Mouse (Mus musculus) layer of hippocampus, adult 8-10 months (tissue): ENCODE measurements around the gene Poc1a. TPM values are rescaled to one million over a fixed set of nuclear protein-coding genes. Genes with fewer than 3 reads are reported as not detected.

Source experiments
- DNase-seq, 2 experiments: peaks; one replicate each; pipeline ENCODE4 v3.0.0; 2022; ENCODE audit warnings: low spot score in 2 of 2
- total RNA-seq, 4 experiments: library from RNA; stranded (reverse); gene quantifications; 2 replicates each; pipeline ENCODE4 v1.2.4; 2022

Gene Poc1a
- total RNA-seq, 4 experiments from 2014 or later, result 14.7 to 17.7 (median 16.2) TPM

GRCm38 (mm10) chr9:106365333-106365732 is 84.5 kb downstream of the Poc1a start:
- DNase-seq, result no peak

DNA sequence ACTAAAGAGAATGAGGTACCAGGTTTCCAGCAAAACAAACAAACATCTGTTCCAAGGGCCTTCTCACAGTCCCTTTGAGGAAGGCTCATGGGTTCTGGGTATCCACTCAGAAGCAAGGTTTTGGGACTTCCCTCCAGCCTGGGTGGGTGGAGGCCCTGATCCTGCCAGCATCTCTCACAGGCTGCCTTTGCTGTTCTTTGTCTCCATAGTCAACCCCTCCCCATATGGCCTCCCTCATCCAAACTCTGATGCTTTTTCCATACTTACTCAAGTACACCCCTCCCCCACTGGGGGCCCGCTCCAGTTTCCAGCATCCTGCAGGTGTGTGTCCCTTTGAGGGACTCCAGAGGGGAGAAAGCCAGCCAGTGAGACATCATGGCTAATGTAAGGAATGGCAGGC is 85.3 kb downstream of the Poc1a start:
- no peak for DNase-seq

DNA sequence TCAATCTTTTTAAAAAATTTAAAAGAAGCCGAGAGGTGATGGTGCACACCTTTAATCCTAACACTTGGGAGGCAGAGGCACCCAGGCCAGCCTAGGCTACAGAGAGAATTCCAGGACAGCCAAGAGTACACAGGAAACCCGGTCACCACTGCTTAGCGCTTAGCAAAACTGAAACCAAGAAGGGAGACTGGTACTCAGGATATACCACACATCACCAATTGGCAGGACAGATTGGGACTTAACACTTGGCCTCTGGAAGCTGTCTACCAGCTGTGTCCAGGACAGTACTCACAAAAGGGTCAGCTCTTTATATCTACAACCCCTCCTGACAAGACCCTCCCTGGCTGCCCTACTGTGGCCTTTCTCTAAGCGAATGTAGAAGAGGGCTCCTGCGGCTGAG is 86.1 kb downstream of the Poc1a start:
- DNase-seq, result no peak

- peak; percentile 97 to 98 for DNase-seq
Observed at GRCm38 (mm10) chr9:106367592-106368111, 86.8 kb downstream of the Poc1a start.

DNA sequence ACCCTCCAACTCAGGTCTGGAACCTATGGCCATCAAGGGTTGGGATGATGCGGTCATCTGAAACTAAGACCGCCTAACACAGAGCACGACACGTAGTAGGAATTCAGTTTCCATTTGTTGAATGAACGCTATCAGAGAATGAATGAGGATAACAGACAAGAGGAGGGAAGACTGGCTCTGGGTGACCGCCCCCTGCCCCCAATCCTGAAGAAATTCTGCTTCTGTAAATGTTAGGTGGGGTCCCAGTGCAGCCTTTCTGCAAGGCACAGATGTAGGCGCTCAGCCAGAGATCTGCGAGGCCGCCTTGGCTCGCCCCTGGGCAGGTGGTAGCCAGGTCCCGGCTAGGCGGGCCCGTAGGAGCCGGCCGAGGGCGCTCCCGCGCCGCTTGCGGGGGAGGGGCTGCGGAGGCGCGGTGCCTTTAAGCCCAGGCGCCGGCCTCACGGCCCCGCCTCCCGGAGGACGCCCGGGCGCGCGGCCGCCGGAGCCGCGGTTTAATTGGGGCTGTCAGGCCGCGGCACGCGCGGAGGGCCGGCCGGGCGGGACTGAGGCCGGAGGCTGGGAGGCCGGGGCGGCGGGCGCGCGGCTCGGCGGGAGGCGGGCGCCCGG is 87.4 kb downstream of the Poc1a start, which contains the start of gene Dusp7:
Dusp7 (plus strand) TSS at position 521 of the 606 bp plus-strand sequence.
- peak in 1 of 2 experiments; percentile 76 for DNase-seq

GRCm38 (mm10) chr9:106368831-106369501 is 88.1 kb downstream of the Poc1a start:
- DNase-seq, result no peak

- DNase-seq, result no peak
Observed at GRCm38 (mm10) chr9:106369801-106370485, 89.1 kb downstream of the Poc1a start.

GRCm38 (mm10) chr9:106370620-106371383 is 89.9 kb downstream of the Poc1a start:
- no peak for DNase-seq

- DNase-seq, result peak in 1 of 2 experiments; percentile 62
Observed at GRCm38 (mm10) chr9:106371384-106371671, 90.5 kb downstream of the Poc1a start.

DNA sequence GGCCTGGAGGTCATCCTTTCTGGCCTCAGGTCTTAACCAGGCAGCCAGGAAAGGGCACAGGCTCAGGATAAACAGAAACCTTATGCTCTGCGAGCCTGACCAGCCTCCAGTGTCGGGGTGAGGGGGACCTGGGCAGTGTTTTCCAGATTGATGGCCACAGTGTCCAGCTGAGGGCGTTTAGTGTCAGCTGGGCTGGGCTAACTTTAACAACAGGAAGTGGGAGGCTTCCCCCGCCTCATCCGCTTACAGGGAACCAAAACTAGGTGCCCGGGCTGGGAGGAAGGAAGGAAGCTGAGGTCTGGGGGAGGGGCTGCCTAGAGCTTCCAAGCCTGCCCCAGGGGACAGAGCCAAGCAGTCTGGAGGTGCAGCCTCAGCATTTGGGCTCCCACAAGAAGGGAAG is 90.9 kb downstream of the Poc1a start:
- DNase-seq, result peak; percentile 45 to 72

DNA sequence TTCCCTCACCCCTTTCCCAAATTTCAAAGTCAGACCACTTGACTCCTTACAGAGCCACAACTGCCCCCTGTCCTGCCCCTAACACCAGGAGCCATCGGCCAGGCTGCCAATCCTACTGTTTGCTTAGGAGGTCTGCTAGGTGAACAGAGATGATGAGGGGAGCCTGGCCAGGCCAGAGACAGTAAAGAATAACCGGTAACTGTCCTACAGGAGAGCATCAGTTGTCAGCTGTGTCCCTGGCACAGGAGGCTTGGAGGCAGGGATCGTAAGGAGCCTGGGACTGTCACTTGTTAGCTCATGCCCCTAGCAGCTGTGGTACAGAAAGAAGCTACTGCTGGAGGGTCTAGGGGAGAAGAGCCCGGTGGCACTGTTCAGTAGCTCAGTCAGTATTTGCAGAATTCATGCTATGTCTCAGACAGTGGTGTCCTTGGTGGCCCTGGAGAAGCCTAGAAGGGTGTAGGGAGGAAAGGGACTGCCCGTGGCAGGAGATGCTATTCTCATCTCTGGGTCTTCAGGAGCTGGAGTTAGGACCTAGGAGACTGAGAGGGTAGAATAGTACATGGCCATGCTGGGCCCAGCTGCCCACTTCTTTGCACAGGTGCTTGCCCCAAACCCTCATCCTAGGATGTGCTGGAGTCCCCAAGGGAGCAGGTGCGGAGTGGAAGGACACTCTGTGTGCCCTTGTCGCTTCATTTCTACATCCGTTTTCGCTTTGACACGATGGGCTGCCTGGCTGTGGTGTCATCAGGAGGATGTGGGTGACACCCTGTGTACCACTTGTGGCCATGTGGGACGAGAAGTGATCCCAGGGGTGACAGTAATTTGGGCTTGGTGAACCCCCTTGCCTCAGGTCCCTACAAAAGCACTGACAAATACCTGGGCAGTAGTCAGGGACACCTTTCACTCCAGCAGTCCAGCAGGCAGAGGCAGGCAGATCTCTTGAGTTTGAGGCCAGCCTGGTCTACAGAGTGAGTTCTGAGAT is 91.9 kb downstream of the Poc1a start:
- no peak for DNase-seq

DNA sequence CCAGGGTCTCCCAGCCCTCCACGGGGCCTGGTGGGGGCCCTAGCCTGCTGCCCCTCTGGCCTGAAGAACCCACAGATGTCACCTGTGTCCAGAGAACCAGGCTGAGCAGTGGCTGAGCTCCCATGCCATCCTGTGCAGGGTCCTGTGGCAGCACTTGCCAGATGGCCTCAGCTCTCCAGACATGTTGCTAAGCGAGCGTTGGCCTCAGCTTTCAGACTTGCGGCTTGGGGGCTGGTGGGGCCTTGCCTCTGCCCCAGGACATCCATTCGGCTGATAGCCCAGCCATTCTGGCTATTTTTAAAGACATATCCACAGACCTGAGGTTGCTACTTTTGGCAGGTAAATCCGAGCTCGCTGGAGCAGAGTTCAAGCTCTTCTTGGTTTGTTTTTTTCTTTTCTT is 93.1 kb downstream of the Poc1a start:
- no peak for DNase-seq

GRCm38 (mm10) chr9:106377247-106377646 is 96.4 kb downstream of the Poc1a start:
- DNase-seq, result peak in 1 of 2 experiments; percentile 44

DNA sequence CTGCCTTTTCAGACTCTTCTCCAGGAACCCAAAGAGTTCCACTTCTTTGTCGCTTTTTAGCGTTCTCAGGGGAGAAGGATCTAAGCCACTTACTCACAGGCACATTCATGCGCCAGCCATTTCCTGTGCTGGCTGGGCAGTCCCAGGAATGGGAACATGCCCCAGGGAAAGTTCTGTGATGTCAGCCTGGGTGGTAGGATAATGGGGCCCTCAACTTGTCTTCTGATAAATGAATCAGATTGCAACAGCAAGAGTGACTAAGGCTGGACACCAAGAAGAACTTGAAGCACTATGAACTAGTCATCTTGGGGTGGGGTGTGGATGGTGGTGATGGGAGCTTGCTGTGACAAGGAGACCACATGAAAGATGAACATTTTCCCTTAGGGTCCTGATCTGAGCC is 97.2 kb downstream of the Poc1a start:
- DNase-seq, result no peak

GRCm38 (mm10) chr9:106378753-106379152 is 97.9 kb downstream of the Poc1a start:
- DNase-seq, result no peak

- DNase-seq, result no peak
Observed at GRCm38 (mm10) chr9:106386181-106386864, 105.5 kb downstream of the Poc1a start.

DNA sequence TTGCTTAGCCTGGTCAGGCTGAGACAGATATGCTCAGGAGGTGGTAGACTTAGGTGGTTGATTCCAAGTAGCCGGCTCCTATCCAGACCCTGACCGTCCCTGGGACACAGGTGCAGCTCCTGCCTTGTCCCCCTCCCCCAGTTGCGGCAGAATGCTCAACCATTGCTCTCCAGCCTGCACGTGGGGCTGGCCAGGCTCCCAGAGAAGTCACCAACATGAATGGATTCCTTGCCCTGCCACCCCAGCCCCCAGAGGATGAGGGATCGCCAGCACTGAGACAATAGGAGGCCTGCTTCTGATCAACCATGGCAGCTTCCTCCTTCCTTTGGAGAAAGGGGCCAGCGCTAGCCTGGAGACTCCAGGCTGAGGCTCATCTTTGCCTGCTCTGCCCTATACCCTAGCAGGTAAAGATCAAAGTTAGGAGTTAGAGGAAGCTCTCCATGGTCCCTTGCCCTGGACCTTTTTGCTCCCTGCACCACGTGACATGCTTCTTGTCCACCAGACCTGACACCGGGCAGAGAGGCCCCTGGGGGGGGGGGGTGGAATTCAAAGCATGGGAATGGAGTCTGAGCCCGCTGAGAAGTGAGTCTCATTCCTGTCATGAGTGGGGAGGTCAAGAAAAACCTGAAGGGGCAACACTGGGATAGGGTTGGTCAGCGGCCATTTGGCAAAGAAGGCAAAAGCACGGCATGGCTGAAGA is 112.1 kb downstream of the Poc1a start:
- DNase-seq, result no peak

DNA sequence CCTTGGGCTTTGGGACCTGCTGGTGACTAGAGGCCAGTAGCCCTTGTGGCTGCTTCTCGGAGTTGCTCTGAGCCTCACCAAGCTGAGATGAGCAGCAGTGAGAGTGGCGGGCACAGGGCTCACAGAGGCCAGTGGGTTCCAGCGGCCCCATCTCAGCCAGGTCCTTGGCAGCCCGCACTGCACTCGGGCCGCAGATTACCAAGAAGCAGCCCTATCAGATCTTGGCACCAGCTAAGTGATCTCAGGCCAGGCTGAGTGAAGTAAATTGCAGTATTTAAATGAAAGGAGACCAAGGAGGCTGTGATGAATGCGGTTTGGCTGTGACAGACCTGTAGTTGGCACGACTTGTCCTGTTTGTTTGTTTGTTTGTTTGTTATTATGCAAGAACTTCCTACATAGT is 112.7 kb downstream of the Poc1a start:
- no peak for DNase-seq
